Mouse (Mus musculus) cerebellum, adult 2 months (tissue): ENCODE data around the gene Sst.

Experiments used
- CTCF ChIP-seq: fragments of 200-500 bp; IDR thresholded peaks from 2 replicates; pipeline ENCODE4 v1.5.1; 2011; ENCODE audit warnings: low read depth, mild to moderate bottlenecking, control low read depth, low read length, moderate library complexity, borderline replicate concordance; ENCODE audit not compliant: insufficient read depth
- POLR2A ChIP-seq: fragments of 200-500 bp; IDR thresholded peaks from 2 replicates; pipeline ENCODE4 v1.6.1; 2011; ENCODE audit warnings: low read length, control low read depth, borderline replicate concordance; ENCODE audit not compliant: insufficient read depth

DNA sequence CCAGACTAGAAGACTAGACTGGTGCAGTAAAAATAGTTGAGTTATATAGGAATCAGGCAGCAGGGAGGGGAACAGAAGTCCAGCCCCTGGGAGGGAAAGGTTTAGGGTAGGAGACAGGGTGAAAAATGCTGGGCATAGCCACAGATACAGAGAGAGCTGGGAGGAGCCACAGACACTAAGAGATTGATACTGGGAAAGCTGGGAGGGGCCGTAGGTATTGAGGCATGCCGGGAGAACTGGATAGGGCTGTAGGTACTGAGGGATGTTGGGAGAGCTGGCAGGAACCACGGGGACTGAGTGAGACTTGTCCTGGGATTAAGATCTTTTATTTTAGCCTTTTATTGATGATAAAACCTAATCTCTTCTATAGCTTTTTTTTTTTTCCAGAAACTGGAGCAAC, 22.6 kb upstream of the Sst start:
- TF ChIP-seq POLR2A (no peak), CTCF (no peak)
